Mouse (Mus musculus) heart, embryonic 16.5 days (tissue): ENCODE data around the gene Tlr6. TPM values are rescaled to one million over a fixed set of nuclear protein-coding genes. Genes with fewer than 3 reads are reported as not detected.

Experiments
- ATAC-seq: fragments of 200-750 bp; cut with Nextera tagmentation; replicated peaks from 2 replicates; pipeline ENCODE4 v1.8.0; 2017; ENCODE audit warnings: moderate number of reproducible peaks; ENCODE audit not compliant: insufficient read depth, low FRiP score; ENCODE audit errors: extremely low read depth
- H3K27ac ChIP-seq: fragments of 300-500 bp; sonication (generic); 2 replicates; pipeline ENCODE4 v1.5.1; 2014; ENCODE audit warnings: mild to moderate bottlenecking, low read length, control low read depth, moderate library complexity
- H3K27me3 ChIP-seq: fragments of 300-500 bp; sonication (generic); 2 replicates; pipeline ENCODE4 v1.6.1; 2014; ENCODE audit warnings: low read length, mixed read lengths; ENCODE audit not compliant: control insufficient read depth, insufficient read depth
- H3K36me3 ChIP-seq: fragments of 300-500 bp; sonication (generic); 2 replicates; pipeline ENCODE4 v1.6.1; 2014; ENCODE audit not compliant: control insufficient read depth, insufficient read depth
- H3K4me1 ChIP-seq: fragments of 300-500 bp; sonication (generic); 2 replicates; pipeline ENCODE4 v1.6.1; 2014; ENCODE audit warnings: low read length, mixed read lengths; ENCODE audit not compliant: control insufficient read depth, insufficient read depth
- H3K4me2 ChIP-seq: fragments of 300-500 bp; sonication (generic); 2 replicates; pipeline ENCODE4 v1.6.1; 2014; ENCODE audit warnings: low read depth, mild to moderate bottlenecking, control low read depth, low read length
- H3K4me3 ChIP-seq: fragments of 300-500 bp; sonication (generic); 2 replicates; pipeline ENCODE4 v1.5.1; 2014; ENCODE audit warnings: mild to moderate bottlenecking, control low read depth, low read length
- H3K9ac ChIP-seq: fragments of 300-500 bp; sonication (generic); 2 replicates; pipeline ENCODE4 v1.6.1; 2014; ENCODE audit warnings: low read length, control low read depth
- H3K9me3 ChIP-seq: fragments of 300-500 bp; sonication (generic); replicated peaks from 2 replicates; pipeline ENCODE4 v1.6.1; 2016; ENCODE audit warnings: low read length; ENCODE audit not compliant: control insufficient read depth
- WGBS: fragments of 180-500 bp; shearing (Covaris S2); extraction: QIAGEN DNeasy Blood & Tissue Kit; methylation state at CpG from one replicate; pipeline ENCODE4 v1.1.7; 2014; 5-methylcytosine and 5-hydroxymethylcytosine counted together
- polyA plus RNA-seq: library from polyadenylated mRNA; unstranded; fragments of >200 nt; fragmentation: Nextera tagmentation; extraction: Ambion mirVana; gene quantifications from 2 replicates; pipeline ENCODE4 v1.2.1, GENCODE M21; 2015

The Tlr6 gene
- polyA plus RNA-seq, 1 experiment from 2014 or later = 0.62 TPM

DNA sequence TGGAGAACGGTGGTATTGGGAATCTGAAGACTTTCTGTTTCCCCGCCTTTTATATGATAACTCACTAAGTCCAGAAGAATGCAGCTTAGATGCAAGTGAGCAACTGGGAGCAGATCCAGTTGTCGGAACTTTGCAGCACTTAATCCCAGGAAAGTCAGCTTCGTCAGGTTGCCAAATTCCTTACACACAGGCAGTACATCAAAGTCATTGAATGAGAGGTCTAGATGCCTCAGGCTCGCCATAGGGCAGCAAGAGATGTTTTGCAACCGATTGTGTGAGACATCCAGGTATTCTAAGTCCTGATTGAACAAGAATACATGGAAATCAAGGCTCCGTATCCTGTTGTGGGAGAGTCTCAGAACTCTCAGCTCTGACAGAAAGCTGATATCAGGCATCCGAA is 5.0 kb downstream of the Tlr6 start:
- no peaks in the 10 kb centered on the region for H3K36me3 ChIP-seq

DNA sequence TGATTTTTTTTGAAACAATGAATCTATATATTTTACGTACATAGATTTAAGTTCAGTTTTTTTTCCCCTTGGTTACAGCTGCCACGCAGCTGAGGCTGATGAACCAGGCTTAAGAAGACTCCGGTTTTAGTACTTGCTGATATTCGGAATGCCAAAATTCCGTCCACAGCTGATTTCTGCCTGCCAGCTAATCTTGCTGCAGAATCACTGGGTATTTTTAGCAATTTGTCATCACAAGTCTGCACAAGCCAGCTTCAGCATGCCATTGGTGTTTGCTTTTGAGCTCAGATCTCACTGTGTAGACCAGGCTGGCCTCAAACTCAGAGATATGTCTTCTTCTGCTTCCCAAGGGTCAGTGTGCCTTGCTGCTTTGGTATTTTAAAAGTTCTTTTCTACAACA is 8.4 kb downstream of the Tlr6 start:
- Histone ChIP-seq H3K27ac (no peak overlapping the region), H3K4me3 (no peak overlapping the region), H3K27me3 (no peaks in the 10 kb centered on the region), H3K4me2 (no peak overlapping the region), H3K9ac (no peak overlapping the region), H3K4me1 (no peaks in the 10 kb centered on the region), H3K36me3 (no peaks in the 10 kb centered on the region), H3K9me3 (no peaks in the 10 kb centered on the region)
- 61% methylated on average over 5 of the region's 5 CpGs for WGBS
- no peak for ATAC-seq

More for the DNA sequence above, 5.0 kb downstream of the Tlr6 start:
- no peak overlapping the region for H3K4me2 ChIP-seq
- no peak for ATAC-seq
- no peaks in the 10 kb centered on the region for H3K9me3 ChIP-seq
- H3K27me3 ChIP-seq = no peaks in the 10 kb centered on the region
- H3K27ac ChIP-seq = no peak overlapping the region
- H3K4me3 ChIP-seq = no peak overlapping the region
- H3K9ac ChIP-seq = no peak overlapping the region
- WGBS = 55% methylated on average over 8 of the region's 8 CpGs
- H3K4me1 ChIP-seq = no peaks in the 10 kb centered on the region

GRCm38 (mm10) chr5:64932775-64933174 is 27.1 kb downstream of the Tlr6 start:
- Histone ChIP-seq H3K9me3 (no peaks in the 10 kb centered on the region), H3K4me1 (no peaks in the 10 kb centered on the region), H3K36me3 (no peaks in the 10 kb centered on the region), H3K4me3 (no peak overlapping the region), H3K4me2 (no peak overlapping the region), H3K27ac (no peak overlapping the region), H3K27me3 (no peaks in the 10 kb centered on the region), H3K9ac (no peak overlapping the region)
- ATAC-seq = no peak
- 85% methylated on average over 15 of the region's 15 CpGs for WGBS

DNA sequence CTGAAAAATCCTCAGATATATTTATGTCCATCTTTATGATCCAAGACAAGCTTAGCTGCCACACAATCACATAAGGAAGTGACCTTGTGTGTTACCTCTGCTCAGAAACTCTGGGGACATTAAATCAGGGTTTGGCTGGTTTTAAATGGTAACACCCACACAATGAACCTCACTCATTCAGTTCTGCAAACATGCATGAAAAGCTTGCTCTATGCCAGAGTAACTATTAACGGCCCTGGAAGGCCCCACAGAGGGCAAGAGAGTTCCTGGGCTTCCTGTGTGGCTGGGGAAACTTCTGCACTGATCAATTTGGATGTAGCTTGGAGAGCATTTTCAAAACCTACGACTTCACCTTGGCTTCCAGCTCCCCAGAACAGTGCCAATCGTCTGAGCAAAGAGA is 27.7 kb downstream of the Tlr6 start:
- Histone ChIP-seq H3K4me2 (no peak overlapping the region), H3K27me3 (no peaks in the 10 kb centered on the region), H3K9me3 (no peaks in the 10 kb centered on the region), H3K9ac (no peak overlapping the region), H3K4me3 (no peak overlapping the region), H3K4me1 (no peaks in the 10 kb centered on the region), H3K36me3 (no peaks in the 10 kb centered on the region), H3K27ac (no peak overlapping the region)
- WGBS = 47% methylated on average over 3 of the region's 3 CpGs
- no peak for ATAC-seq

GRCm38 (mm10) chr5:64922891-64923381 is 37.0 kb downstream of the Tlr6 start:
- no peaks in the 10 kb centered on the region for H3K4me1 ChIP-seq
- H3K27me3 ChIP-seq = no peaks in the 10 kb centered on the region
- H3K9ac ChIP-seq = no peak overlapping the region
- no peaks in the 10 kb centered on the region for H3K9me3 ChIP-seq
- H3K4me3 ChIP-seq = no peak overlapping the region
- H3K27ac ChIP-seq = no peak overlapping the region
- no peak overlapping the region for H3K4me2 ChIP-seq
- WGBS = 85% methylated on average over 5 of the region's 5 CpGs
- ATAC-seq = no peak
- H3K36me3 ChIP-seq = no peaks in the 10 kb centered on the region

GRCm38 (mm10) chr5:64918616-64919597 is 41.0 kb downstream of the Tlr6 start:
- Histone ChIP-seq H3K36me3 (no peaks in the 10 kb centered on the region), H3K9me3 (peaks cover 4% of the 10 kb centered on the region; the same call in 1 of the 2 replicates), H3K27ac (no peak overlapping the region), H3K27me3 (no peaks in the 10 kb centered on the region), H3K4me3 (no peak overlapping the region), H3K9ac (no peak overlapping the region), H3K4me2 (no peak overlapping the region), H3K4me1 (no peaks in the 10 kb centered on the region)
- ATAC-seq = no peak
- 86% methylated on average over 6 of the region's 6 CpGs for WGBS

DNA sequence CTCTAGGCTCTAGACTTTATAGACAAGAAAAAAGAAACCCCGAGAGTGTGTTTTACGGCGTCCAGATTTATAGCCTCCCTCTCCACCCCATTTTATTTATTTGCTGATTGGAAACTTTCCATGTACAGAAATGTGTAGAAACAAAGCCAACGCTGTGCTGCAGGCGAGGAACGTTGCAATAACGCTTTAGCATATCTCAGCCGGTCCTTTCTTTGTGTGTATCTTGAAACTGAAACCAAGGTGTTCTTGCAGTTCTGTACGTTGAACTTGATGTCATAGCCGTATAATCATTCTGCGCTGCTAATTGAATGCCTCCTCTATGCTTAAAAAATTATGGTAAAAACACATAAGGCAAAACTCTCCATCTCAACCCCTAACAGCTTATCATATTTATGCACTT is 42.2 kb downstream of the Tlr6 start:
- Histone ChIP-seq H3K36me3 (no peaks in the 10 kb centered on the region), H3K4me1 (no peaks in the 10 kb centered on the region), H3K27ac (no peak overlapping the region), H3K9ac (no peak overlapping the region), H3K4me2 (no peak overlapping the region), H3K9me3 (peaks cover 4% of the 10 kb centered on the region; the same call in 1 of the 2 replicates), H3K27me3 (no peaks in the 10 kb centered on the region), H3K4me3 (no peak overlapping the region)
- WGBS = 89% methylated on average over 11 of the region's 11 CpGs
- no peak for ATAC-seq

- Histone ChIP-seq H3K4me2 (no peak overlapping the region), H3K36me3 (no peaks in the 10 kb centered on the region), H3K4me1 (no peaks in the 10 kb centered on the region), H3K9me3 (peaks cover 4% of the 10 kb centered on the region; the same call in 1 of the 2 replicates), H3K27ac (no peak overlapping the region), H3K27me3 (no peaks in the 10 kb centered on the region), H3K9ac (no peak overlapping the region), H3K4me3 (no peak overlapping the region)
- WGBS = 93% methylated on average over 9 of the region's 9 CpGs
- no peak for ATAC-seq
Observed at GRCm38 (mm10) chr5:64917161-64917560, 42.7 kb downstream of the Tlr6 start.

GRCm38 (mm10) chr5:64908585-64909284 is 51.2 kb downstream of the Tlr6 start:
- no peaks in the 10 kb centered on the region for H3K27me3 ChIP-seq
- no peaks in the 10 kb centered on the region for H3K9me3 ChIP-seq
- H3K36me3 ChIP-seq = no peaks in the 10 kb centered on the region
- ATAC-seq = no peak
- no peaks in the 10 kb centered on the region for H3K4me1 ChIP-seq
- H3K4me2 ChIP-seq = no peak overlapping the region
- 66% methylated on average over 6 of the region's 6 CpGs for WGBS
- no peak overlapping the region for H3K4me3 ChIP-seq
- no peak overlapping the region for H3K27ac ChIP-seq
- no peak overlapping the region for H3K9ac ChIP-seq
